Mouse (Mus musculus): ENCODE measurements at regions not wholly inside any gene's neighbourhood (a gene's known extent, or its start where the extent isn't known, plus 50 kb on each side); places are given as distances from the start of the nearest gene placed in this dataset.

GRCm38 (mm10) chr6:135562267-135562666, 199.9 kb downstream of the Emp1 start:
- H3K27me3 ChIP-seq (ENCODE audit: control insufficient read depth in 1 of 2, insufficient read depth in 2 of 2, low read length in 2 of 2) = no peaks in the 10 kb centered on the region
- no peak overlapping the region for H3K9ac ChIP-seq (ENCODE audit: control insufficient read depth, low read depth, low read length, poor library complexity, severe bottlenecking)
- H3K4me1 ChIP-seq (ENCODE audit: control insufficient read depth in 1 of 2, insufficient read depth in 2 of 2, low read length in 2 of 2) = no peaks in the 10 kb centered on the region
- no peaks in the 10 kb centered on the region for H3K9me3 ChIP-seq (replicated peaks; ENCODE audit: insufficient read depth, low read length)
- no peaks in the 10 kb centered on the region for H3K79me2 ChIP-seq (ENCODE audit: control insufficient read depth, insufficient read depth, low read length, poor library complexity)
- TF ChIP-seq MXI1 (IDR thresholded peaks at IDR 0.05; ENCODE audit: low read depth, low read length) (no peak), ELF1 (IDR thresholded peaks at IDR 0.05; ENCODE audit: low read depth, low read length) (no peak), MYB (IDR thresholded peaks at IDR 0.05; ENCODE audit: low read depth, low read length) (no peak), MAX (IDR thresholded peaks at IDR 0.05; ENCODE audit: low read length) (no peak), ZMIZ1 (IDR thresholded peaks at IDR 0.05; ENCODE audit: low read depth, low read length) (no peak), USF1 (IDR thresholded peaks at IDR 0.05; ENCODE audit: low read depth, low read length) (no peak), ETS1 (IDR thresholded peaks at IDR 0.05; ENCODE audit: low read depth, low read length) (no peak), POLR2AphosphoS5 (IDR thresholded peaks at IDR 0.05; ENCODE audit: borderline replicate concordance, low read depth, low read length) (no peak), TAL1 (IDR thresholded peaks at IDR 0.05; ENCODE audit: low read length) (no peak), MYC (IDR thresholded peaks at IDR 0.05; ENCODE audit: low read depth, low read length) (no peak), TCF12 (IDR thresholded peaks at IDR 0.05; ENCODE audit: low read depth, low read length) (no peak), POLR2A (IDR thresholded peaks at IDR 0.05; ENCODE audit: control insufficient read depth in 1 of 2, insufficient read depth in 1 of 2, low read depth in 1 of 2, low read length in 2 of 2, poor library complexity in 1 of 2) (no peak), SMC3 (IDR thresholded peaks at IDR 0.05; ENCODE audit: low read depth, low read length) (no peak), MAFK (IDR thresholded peaks at IDR 0.05; ENCODE audit: borderline replicate concordance, low read depth, low read length) (no peak), MAZ (IDR thresholded peaks at IDR 0.05; ENCODE audit: low read depth, low read length) (no peak)
- no peak overlapping the region for H3K4me3 ChIP-seq (ENCODE audit: control insufficient read depth in 1 of 2, insufficient read depth in 1 of 2, low read depth in 2 of 2, low read length in 2 of 2)
- H3K27ac ChIP-seq (ENCODE audit: control insufficient read depth, low read depth, low read length) = no peak overlapping the region
- H3K36me3 ChIP-seq (ENCODE audit: control insufficient read depth in 1 of 2, insufficient read depth in 2 of 2, low read length in 2 of 2) = no peaks in the 10 kb centered on the region
- no peak for DNase-seq (ENCODE audit: low read depth, low spot score)

- Histone ChIP-seq H3K4me1 (ENCODE audit: control insufficient read depth in 1 of 2, insufficient read depth in 2 of 2, low read length in 2 of 2) (no peaks in the 10 kb centered on the region), H3K36me3 (ENCODE audit: control insufficient read depth in 1 of 2, insufficient read depth in 2 of 2, low read length in 2 of 2) (no peaks in the 10 kb centered on the region), H3K27me3 (ENCODE audit: control insufficient read depth in 1 of 2, insufficient read depth in 2 of 2, low read length in 2 of 2) (no peaks in the 10 kb centered on the region), H3K4me3 (ENCODE audit: control insufficient read depth in 1 of 2, insufficient read depth in 1 of 2, low read depth in 2 of 2, low read length in 2 of 2) (no peak overlapping the region), H3K27ac (ENCODE audit: control insufficient read depth, low read depth, low read length) (no peak overlapping the region), H3K9me3 (replicated peaks; ENCODE audit: insufficient read depth, low read length) (no peaks in the 10 kb centered on the region), H3K9ac (ENCODE audit: control insufficient read depth, low read depth, low read length, poor library complexity, severe bottlenecking) (no peak overlapping the region), H3K79me2 (ENCODE audit: control insufficient read depth, insufficient read depth, low read length, poor library complexity) (no peaks in the 10 kb centered on the region)
- no peak for DNase-seq (ENCODE audit: low read depth, low spot score)
- TF ChIP-seq NELFE (IDR thresholded peaks at IDR 0.05; ENCODE audit: low read depth, low read length) (no peak), RCOR1 (IDR thresholded peaks at IDR 0.05; ENCODE audit: low read depth, low read length) (no peak), TAL1 (IDR thresholded peaks at IDR 0.05; ENCODE audit: low read length) (no peak), ELF1 (IDR thresholded peaks at IDR 0.05; ENCODE audit: low read depth, low read length) (no peak), CTCF (IDR thresholded peaks at IDR 0.05 in 2 of 3, conservative IDR thresholded peaks at IDR 0.05 in 1 of 3; ENCODE audit: control insufficient read depth in 1 of 3, insufficient read depth in 1 of 3, low read depth in 2 of 3, low read length in 3 of 3, poor library complexity in 1 of 3, severe bottlenecking in 1 of 3) (no peak), ZC3H11A (IDR thresholded peaks at IDR 0.05; ENCODE audit: low read depth, low read length) (no peak), BHLHE40 (IDR thresholded peaks at IDR 0.05; ENCODE audit: borderline replicate concordance, low read depth, low read length) (no peak), MEF2A (IDR thresholded peaks at IDR 0.05; ENCODE audit: extremely low read depth, insufficient replicate concordance, low read depth, low read length, poor library complexity, severe bottlenecking) (no peak), CHD1 (IDR thresholded peaks at IDR 0.05; ENCODE audit: low read depth, low read length) (no peak), HCFC1 (IDR thresholded peaks at IDR 0.05; ENCODE audit: low read depth, low read length) (no peak), TCF12 (IDR thresholded peaks at IDR 0.05; ENCODE audit: low read depth, low read length) (no peak)
Observed at GRCm38 (mm10) chr6:135563766-135564165, 201.4 kb downstream of the Emp1 start.

Measured in MEL (cell line).